Mouse (Mus musculus) myocyte (in vitro differentiated cells): ENCODE measurements around the gene Clstn3. TPM values are rescaled to one million over a fixed set of nuclear protein-coding genes. Genes with fewer than 3 reads are reported as not detected.
A peak's percentile ranks its signal among the peaks of the same experiment; 100 is the strongest.
"Not testable (repeated sequence)": the region's sequence is repeated elsewhere in the genome, so short reads cannot be mapped to it uniquely, and the experiment has no call there.

ENCODE experiments used
- H3K27me3 ChIP-seq: one replicate; pipeline ENCODE4 v1.6.1; 2011; ENCODE audit not compliant: control insufficient read depth, insufficient read depth, insufficient read length
- H3K36me3 ChIP-seq: one replicate; pipeline ENCODE4 v1.6.1; 2011; ENCODE audit not compliant: control insufficient read depth, insufficient read depth
- H3K4me2 ChIP-seq: one replicate; pipeline ENCODE4 v1.6.1; 2011; ENCODE audit warnings: low read depth, control low read depth
- H3K4me3 ChIP-seq: one replicate; pipeline ENCODE4 v1.5.1; 2011; ENCODE audit warnings: mild to moderate bottlenecking, control low read depth, moderate library complexity
- H3K79me2 ChIP-seq: one replicate; pipeline ENCODE4 v1.6.1; 2011; ENCODE audit not compliant: control insufficient read depth, insufficient read depth
- H3ac ChIP-seq: one replicate; pipeline ENCODE4 v1.6.1; 2011; ENCODE audit not compliant: control insufficient read depth, insufficient read length
- CEBPB ChIP-seq: IDR thresholded peaks from 2 replicates; pipeline ENCODE4 v1.6.1; 2011; ENCODE audit warnings: mild to moderate bottlenecking, moderate library complexity; ENCODE audit not compliant: poor library complexity, insufficient read depth, severe bottlenecking
- E2F4 ChIP-seq: IDR thresholded peaks from one replicate; pipeline ENCODE4 v1.6.1; 2011; ENCODE audit warnings: mild to moderate bottlenecking, control low read depth, moderate library complexity; ENCODE audit not compliant: insufficient read depth
- MAX ChIP-seq: IDR thresholded peaks from one replicate; pipeline ENCODE4 v1.6.1; 2011; ENCODE audit warnings: low read depth, mild to moderate bottlenecking, control low read depth
- MYOD1 ChIP-seq, 3 experiments: IDR thresholded peaks; one replicate each; pipeline ENCODE4 v1.6.1; 2011; ENCODE audit warnings: control low read depth in 2 of 3, low read depth in 2 of 3, mild to moderate bottlenecking in 2 of 3, moderate library complexity in 1 of 3; ENCODE audit not compliant: insufficient read length in 2 of 3, control insufficient read depth in 1 of 3
- MYOG ChIP-seq, 3 experiments: IDR thresholded peaks; one replicate each; pipeline ENCODE4 v1.6.1; 2011; ENCODE audit warnings: control low read depth in 2 of 3, low read depth in 2 of 3, mild to moderate bottlenecking in 2 of 3; ENCODE audit not compliant: insufficient read length in 2 of 3, control insufficient read depth in 1 of 3, insufficient read depth in 1 of 3
- POLR2A ChIP-seq: IDR thresholded peaks from one replicate; pipeline ENCODE4 v1.6.1; 2011; ENCODE audit warnings: low read depth, mild to moderate bottlenecking, control low read depth, moderate library complexity; ENCODE audit not compliant: insufficient read length
- POLR2AphosphoS2 ChIP-seq: IDR thresholded peaks from one replicate; pipeline ENCODE4 v1.6.1; 2011; ENCODE audit warnings: low read depth, control low read depth; ENCODE audit not compliant: insufficient read length
- REST ChIP-seq: IDR thresholded peaks from one replicate; pipeline ENCODE4 v1.6.1; 2011; ENCODE audit warnings: mild to moderate bottlenecking, control low read depth, moderate library complexity; ENCODE audit not compliant: insufficient read depth, insufficient read length
- SRF ChIP-seq: IDR thresholded peaks from one replicate; pipeline ENCODE4 v1.6.1; 2011; ENCODE audit warnings: low read depth; ENCODE audit not compliant: control insufficient read depth, insufficient read length
- TCF12 ChIP-seq: IDR thresholded peaks from one replicate; pipeline ENCODE4 v1.6.1; 2011; ENCODE audit warnings: mild to moderate bottlenecking, control low read depth; ENCODE audit not compliant: poor library complexity, insufficient read depth, severe bottlenecking
- TCF3 ChIP-seq: IDR thresholded peaks from one replicate; pipeline ENCODE4 v1.6.1; 2011; ENCODE audit warnings: low read depth, control low read depth; ENCODE audit not compliant: insufficient read length
- USF1 ChIP-seq: IDR thresholded peaks from one replicate; pipeline ENCODE4 v1.6.1; 2011; ENCODE audit warnings: low read depth, mild to moderate bottlenecking, control low read depth, moderate library complexity
- polyA plus RNA-seq: library from polyadenylated mRNA; unstranded; fragments of >200 nt; fragmentation: generic; extraction: Trizol; gene quantifications from one replicate; pipeline ENCODE4 v1.2.1, GENCODE M21; 2012; ENCODE audit warnings: missing spikeins

The Clstn3 gene
- polyA plus RNA-seq, 1 experiment: 2.2 TPM

- Histone ChIP-seq H3ac (no peak overlapping the region), H3K36me3 (no peaks in the 10 kb centered on the region), H3K4me3 (peak overlapping the region; percentile 54), H3K27me3 (no peaks in the 10 kb centered on the region), H3K79me2 (no peaks in the 10 kb centered on the region), H3K4me2 (peak overlapping the region; percentile 60)
- no peak for TF ChIP-seq MYOG (IDR thresholded peaks at IDR 0.05; ENCODE audit: control insufficient read depth in 1 of 3, insufficient read depth in 1 of 3, insufficient read length in 2 of 3, low read depth in 2 of 3)
- TF ChIP-seq CEBPB: no peak
- TF ChIP-seq E2F4: no peak
- no peak for TF ChIP-seq MAX
- TF ChIP-seq REST: no peak
- TF ChIP-seq USF1: no peak
- no peak for TF ChIP-seq TCF3
- TF ChIP-seq POLR2AphosphoS2: no peak
- TF ChIP-seq SRF: no peak
- no peak for TF ChIP-seq POLR2A
- TF ChIP-seq TCF12: no peak
- TF ChIP-seq MYOD1 (IDR thresholded peaks at IDR 0.05; ENCODE audit: control insufficient read depth in 1 of 3, insufficient read length in 2 of 3, low read depth in 2 of 3): no peak
Measured at GRCm38 (mm10) chr6:124476796-124477195, 12.2 kb upstream of the Clstn3 start.

- TF ChIP-seq USF1: no peak
- TF ChIP-seq POLR2A: peak; percentile 26
- peak; percentile 47 for TF ChIP-seq POLR2AphosphoS2
- H3K4me3 ChIP-seq: peak overlapping the region; percentile 54
Measured at GRCm38 (mm10) chr6:124476216-124476615, 11.6 kb upstream of the Clstn3 start.

GRCm38 (mm10) chr6:124475335-124476075 lies 10.9 kb upstream of the Clstn3 start:
- Histone ChIP-seq H3K4me2 (peak overlapping the region; percentile 60), H3ac (peak overlapping the region; percentile 46), H3K4me3 (peak overlapping the region; percentile 54)
- not testable (repeated sequence) for H3K79me2 ChIP-seq, H3K36me3 ChIP-seq, H3K27me3 ChIP-seq

More at GRCm38 (mm10) chr6:124476216-124476615, 11.6 kb upstream of the Clstn3 start:
- no peaks in the 10 kb centered on the region for H3K79me2 ChIP-seq
- H3K36me3 ChIP-seq: no peaks in the 10 kb centered on the region
- H3K4me2 ChIP-seq: peak overlapping the region; percentile 60
- H3ac ChIP-seq: no peak overlapping the region
- H3K27me3 ChIP-seq: no peaks in the 10 kb centered on the region

GRCm38 (mm10) chr6:124474621-124475020 lies 10.0 kb upstream of the Clstn3 start:
- Histone ChIP-seq H3K4me3 (peak overlapping the region; percentile 54), H3ac (peak overlapping the region; percentile 46), H3K36me3 (no peaks in the 10 kb centered on the region), H3K4me2 (peak overlapping the region; percentile 77), H3K27me3 (peaks cover 4% of the 10 kb centered on the region), H3K79me2 (no peaks in the 10 kb centered on the region)
- TF ChIP-seq USF1 (no peak), MYOG (IDR thresholded peaks at IDR 0.05; ENCODE audit: control insufficient read depth in 1 of 3, insufficient read depth in 1 of 3, insufficient read length in 2 of 3, low read depth in 2 of 3) (no peak), POLR2A (peak; percentile 71), MYOD1 (IDR thresholded peaks at IDR 0.05; ENCODE audit: control insufficient read depth in 1 of 3, insufficient read length in 2 of 3, low read depth in 2 of 3) (no peak), SRF (no peak), CEBPB (no peak), TCF12 (no peak), REST (no peak), TCF3 (no peak), E2F4 (peak; percentile 39), MAX (no peak), POLR2AphosphoS2 (peak; percentile 85)

GRCm38 (mm10) chr6:124472801-124473200 lies 8.2 kb upstream of the Clstn3 start:
- Histone ChIP-seq H3K79me2 (no peaks in the 10 kb centered on the region), H3K4me2 (no peak overlapping the region), H3ac (no peak overlapping the region), H3K36me3 (no peaks in the 10 kb centered on the region), H3K27me3 (peaks cover 6% of the 10 kb centered on the region), H3K4me3 (no peak overlapping the region)
- TF ChIP-seq MYOD1 (IDR thresholded peaks at IDR 0.05; ENCODE audit: control insufficient read depth in 1 of 3, insufficient read length in 2 of 3, low read depth in 2 of 3) (no peak), TCF12 (no peak), MYOG (IDR thresholded peaks at IDR 0.05; ENCODE audit: control insufficient read depth in 1 of 3, insufficient read depth in 1 of 3, insufficient read length in 2 of 3, low read depth in 2 of 3) (no peak), POLR2AphosphoS2 (no peak), SRF (no peak), POLR2A (no peak), TCF3 (no peak), USF1 (no peak), E2F4 (no peak), REST (no peak), CEBPB (no peak), MAX (no peak)

GRCm38 (mm10) chr6:124471783-124472638 lies 7.4 kb upstream of the Clstn3 start:
- not testable (repeated sequence) for H3K4me2 ChIP-seq, H3K79me2 ChIP-seq, H3ac ChIP-seq, H3K36me3 ChIP-seq, H3K4me3 ChIP-seq, H3K27me3 ChIP-seq
